Mouse (Mus musculus) bone marrow, adult 2 months (tissue): ENCODE results near the gene Tmem63a. TPM values are rescaled to one million over a fixed set of nuclear protein-coding genes. Genes with fewer than 3 reads are reported as not detected.

ENCODE experiments used
- H3K27ac ChIP-seq: fragments of 200-500 bp; 2 replicates; pipeline ENCODE4 v1.5.1; 2012; ENCODE audit warnings: low read depth, mild to moderate bottlenecking, control low read depth, inconsistent platforms, low read length; ENCODE audit not compliant: control insufficient read depth, poor library complexity, insufficient read depth
- H3K4me1 ChIP-seq: fragments of 200-500 bp; 2 replicates; pipeline ENCODE4 v1.6.1; 2011; ENCODE audit warnings: low read length; ENCODE audit not compliant: control insufficient read depth, insufficient read depth
- H3K4me3 ChIP-seq: fragments of 200-500 bp; replicated peaks from 2 replicates; pipeline ENCODE3; 2011; ENCODE audit warnings: mild to moderate bottlenecking, low read depth, low read length, control low read depth; ENCODE audit not compliant: control insufficient read depth
- CTCF ChIP-seq: fragments of 200-500 bp; IDR thresholded peaks from 2 replicates; pipeline ENCODE4 v1.5.1; 2011; ENCODE audit warnings: low read length, control low read depth; ENCODE audit not compliant: control insufficient read depth, insufficient read depth
- POLR2A ChIP-seq: fragments of 200-500 bp; IDR thresholded peaks from 2 replicates; pipeline ENCODE4 v1.6.1; 2011; ENCODE audit warnings: low read depth, mild to moderate bottlenecking, control low read depth, low read length, borderline replicate concordance; ENCODE audit not compliant: control insufficient read depth
- WGBS: fragments of 180-500 bp; shearing (Covaris S2); methylation state at CpG from one replicate; pipeline ENCODE4 v1.1.7; 2018; 5-methylcytosine and 5-hydroxymethylcytosine counted together
- polyA plus RNA-seq: library from polyadenylated mRNA; stranded (reverse); fragments of >200 nt; gene quantifications from 2 replicates; pipeline ENCODE4 v1.2.4, GENCODE M21; 2011; ENCODE audit warnings: low replicate concordance; ENCODE audit not compliant: missing spikeins, insufficient read depth, insufficient read length

The Tmem63a gene
- polyA plus RNA-seq, 1 experiment: 32.8 TPM

DNA sequence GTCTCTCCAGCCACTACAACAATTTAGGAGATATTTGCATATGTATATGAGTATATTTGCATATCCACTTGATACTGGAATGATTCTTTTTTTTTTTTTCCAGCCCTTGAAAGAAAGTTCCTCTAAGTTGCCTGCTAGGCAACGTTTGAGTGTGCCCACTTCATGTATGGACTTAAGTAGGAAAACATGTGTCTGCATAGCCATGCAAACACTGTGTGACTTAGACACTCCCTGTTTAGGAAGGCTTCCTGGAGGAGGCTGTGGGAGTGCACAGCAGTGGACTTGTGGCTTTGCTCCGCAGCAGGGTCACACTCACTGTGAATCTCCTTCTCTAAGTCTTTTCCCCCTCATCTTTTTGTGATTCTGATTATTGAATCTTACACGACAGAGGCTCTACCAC is 16.7 kb downstream of the Tmem63a start:
- Histone ChIP-seq H3K4me3 (no peak overlapping the region), H3K27ac (no peak overlapping the region), H3K4me1 (no peaks in the 10 kb centered on the region)
- TF ChIP-seq POLR2A (no peak), CTCF (no peak)
- WGBS: 77% methylated on average over 3 of the region's 3 CpGs

DNA sequence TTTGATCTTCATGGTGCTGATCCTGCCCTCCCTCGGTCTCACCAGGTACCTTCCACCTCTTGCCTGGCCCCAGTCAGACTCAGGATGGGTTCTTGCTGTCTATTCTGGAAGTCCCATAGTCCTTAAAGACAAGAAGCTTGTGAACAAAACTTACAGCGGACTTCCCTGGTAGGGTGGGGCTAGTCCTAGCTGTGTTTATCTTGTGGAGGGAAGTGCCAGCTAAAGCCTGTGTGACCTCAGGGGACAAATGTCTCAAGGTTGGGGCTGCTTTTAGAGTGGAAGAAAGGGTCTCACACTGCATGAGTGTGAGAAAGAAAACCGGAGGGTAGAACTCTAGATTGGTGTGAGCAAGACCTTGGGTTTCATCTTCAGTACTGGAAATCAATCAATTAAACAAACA is 23.6 kb downstream of the Tmem63a start:
- 81% methylated on average over 3 of the region's 3 CpGs for WGBS
- no peak for TF ChIP-seq CTCF
- no peak for TF ChIP-seq POLR2A
- H3K4me3 ChIP-seq: no peak overlapping the region

DNA sequence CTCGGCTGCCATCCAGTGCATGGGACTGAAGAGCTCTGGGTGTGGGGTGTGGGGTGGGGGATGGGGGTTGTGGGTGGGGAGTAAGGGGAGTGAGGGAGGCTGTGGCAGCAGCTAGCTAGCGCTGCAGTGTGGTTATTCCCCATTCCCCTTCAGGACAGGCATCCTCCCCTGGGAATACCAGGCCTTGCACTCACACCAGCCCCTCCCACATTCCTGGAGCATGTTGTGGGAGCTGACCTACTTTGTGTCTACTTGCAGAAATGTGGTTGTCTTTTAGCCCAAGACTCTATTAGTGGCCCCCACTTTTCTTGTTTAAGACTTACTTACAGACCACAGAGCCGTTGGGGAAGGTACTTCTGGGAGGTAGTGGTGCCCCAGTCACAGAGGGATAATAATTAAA is 24.4 kb downstream of the Tmem63a start:
- Histone ChIP-seq H3K4me3 (no peak overlapping the region), H3K27ac (no peak overlapping the region), H3K4me1 (no peaks in the 10 kb centered on the region)
- 83% methylated on average over 3 of the region's 3 CpGs for WGBS
- TF ChIP-seq POLR2A (no peak), CTCF (no peak)

More for the DNA sequence above, 23.6 kb downstream of the Tmem63a start:
- Histone ChIP-seq H3K4me1 (no peaks in the 10 kb centered on the region), H3K27ac (no peak overlapping the region)

DNA sequence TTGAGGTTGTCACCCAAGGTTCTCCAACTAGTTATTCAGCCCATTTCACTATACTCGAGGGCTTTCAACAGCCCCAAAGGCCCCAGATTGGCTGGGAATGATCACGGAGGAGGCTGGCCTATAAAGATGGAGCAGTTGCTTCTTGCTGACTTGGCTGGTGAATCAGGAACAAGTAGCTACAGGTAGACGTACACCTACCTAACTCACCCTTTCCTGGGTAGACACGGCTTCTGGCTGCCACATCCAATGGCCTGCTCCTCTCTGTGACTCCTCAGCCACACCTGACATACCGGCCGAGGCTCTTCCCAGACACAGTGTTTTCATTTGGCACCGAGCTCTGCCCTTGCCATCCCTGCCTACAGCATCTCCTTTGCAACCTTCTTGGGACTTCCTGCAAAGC is 25.1 kb downstream of the Tmem63a start:
- no peak overlapping the region for H3K27ac ChIP-seq
- H3K4me3 ChIP-seq: no peak overlapping the region
- no peaks in the 10 kb centered on the region for H3K4me1 ChIP-seq
- TF ChIP-seq CTCF: no peak
- no peak for TF ChIP-seq POLR2A
- 90% methylated on average over 7 of the region's 7 CpGs for WGBS

DNA sequence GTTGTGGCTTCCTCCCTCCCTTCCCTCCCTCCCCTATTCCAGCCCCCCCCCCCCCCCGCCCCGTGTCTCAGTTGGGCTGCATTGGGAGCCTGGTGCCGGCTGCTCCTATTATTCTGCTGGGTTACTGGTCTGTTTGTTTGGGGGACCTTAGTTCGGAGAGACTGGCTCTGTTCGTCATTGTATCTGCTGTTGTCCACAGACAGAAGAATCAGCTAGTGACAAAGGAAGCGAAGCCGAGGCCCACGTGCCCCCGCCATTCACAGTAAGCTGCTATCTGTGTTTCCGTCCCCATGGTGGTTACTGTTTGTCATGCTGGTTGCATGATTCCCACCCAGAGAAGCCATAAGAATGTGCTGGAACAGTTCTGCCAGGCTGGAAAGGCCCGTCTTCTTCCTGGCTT is 30.8 kb downstream of the Tmem63a start:
- WGBS: 85% methylated on average over 11 of the region's 11 CpGs
- Histone ChIP-seq H3K4me1 (no peaks in the 10 kb centered on the region; the same call in 1 of the 2 replicates), H3K4me3 (no peak overlapping the region), H3K27ac (no peak overlapping the region)
- no peak for TF ChIP-seq CTCF
- no peak for TF ChIP-seq POLR2A

DNA sequence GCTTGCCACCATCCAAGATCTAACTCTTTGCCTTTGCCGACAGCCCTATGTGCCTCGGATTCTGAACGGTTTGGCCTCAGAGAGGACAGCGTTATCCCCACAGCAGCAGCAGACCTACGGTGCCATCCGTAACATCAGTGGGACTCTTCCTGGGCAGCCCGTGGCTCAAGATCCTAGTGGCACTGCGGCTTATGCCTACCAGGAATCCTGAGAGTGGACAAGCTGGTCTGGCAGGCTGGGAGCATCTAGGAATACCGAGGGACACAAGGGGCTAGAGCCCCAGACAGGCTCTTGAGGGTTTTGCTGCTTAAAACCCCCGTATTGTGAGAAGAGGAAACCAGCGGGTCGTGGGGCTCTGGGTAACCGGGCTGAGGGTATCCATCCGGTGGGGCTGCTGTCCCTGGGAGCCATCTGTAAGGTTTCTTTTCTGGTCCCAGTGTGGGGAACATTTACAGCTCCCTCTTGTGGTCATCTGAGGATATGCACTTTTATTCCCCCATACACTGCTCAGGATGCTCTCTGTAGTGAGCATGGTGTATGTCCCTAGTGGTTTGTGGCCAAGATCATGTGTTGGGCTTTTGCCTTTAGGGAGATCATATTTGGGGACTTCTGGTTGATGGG is 32.1 kb downstream of the Tmem63a start:
- H3K4me1 ChIP-seq: no peaks in the 10 kb centered on the region; the same call in 1 of the 2 replicates
- no peak overlapping the region for H3K27ac ChIP-seq
- TF ChIP-seq POLR2A (no peak), CTCF (peak; percentile 37)
- WGBS: 62% methylated on average over 14 of the region's 14 CpGs
- H3K4me3 ChIP-seq: no peak overlapping the region

DNA sequence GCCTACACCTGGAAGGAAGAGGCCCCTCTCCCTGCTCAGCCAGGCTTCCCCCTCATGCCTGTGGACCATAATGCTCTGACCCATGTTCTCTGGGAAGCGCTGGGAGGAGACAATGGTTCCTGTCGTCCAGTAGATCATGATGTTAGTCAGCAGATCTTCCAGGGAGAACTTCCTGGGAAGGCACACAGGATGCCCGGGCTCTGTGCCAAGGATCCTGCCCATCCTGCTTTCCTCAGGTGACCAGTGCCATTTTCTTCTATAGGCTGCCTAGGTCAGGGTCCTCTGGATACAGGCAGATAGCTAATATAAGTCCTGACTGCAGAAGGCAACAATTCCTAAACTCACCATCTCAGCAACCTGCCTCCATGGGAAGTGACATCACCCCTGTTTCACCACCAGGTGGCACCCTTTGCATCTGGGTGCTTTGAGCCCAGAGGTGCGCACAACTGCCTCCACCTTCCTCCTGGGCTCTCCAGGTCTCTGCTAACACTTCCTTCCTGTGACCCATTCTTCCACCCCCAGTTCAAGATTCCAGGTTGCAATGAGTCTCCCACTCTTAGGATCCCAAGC is 34.1 kb downstream of the Tmem63a start:
- no peak overlapping the region for H3K27ac ChIP-seq
- TF ChIP-seq POLR2A (no peak), CTCF (peak; percentile 93)
- H3K4me1 ChIP-seq: no peaks in the 10 kb centered on the region; the same call in 1 of the 2 replicates
- H3K4me3 ChIP-seq: no peak overlapping the region
- 65% methylated on average over 4 of the region's 4 CpGs for WGBS

DNA sequence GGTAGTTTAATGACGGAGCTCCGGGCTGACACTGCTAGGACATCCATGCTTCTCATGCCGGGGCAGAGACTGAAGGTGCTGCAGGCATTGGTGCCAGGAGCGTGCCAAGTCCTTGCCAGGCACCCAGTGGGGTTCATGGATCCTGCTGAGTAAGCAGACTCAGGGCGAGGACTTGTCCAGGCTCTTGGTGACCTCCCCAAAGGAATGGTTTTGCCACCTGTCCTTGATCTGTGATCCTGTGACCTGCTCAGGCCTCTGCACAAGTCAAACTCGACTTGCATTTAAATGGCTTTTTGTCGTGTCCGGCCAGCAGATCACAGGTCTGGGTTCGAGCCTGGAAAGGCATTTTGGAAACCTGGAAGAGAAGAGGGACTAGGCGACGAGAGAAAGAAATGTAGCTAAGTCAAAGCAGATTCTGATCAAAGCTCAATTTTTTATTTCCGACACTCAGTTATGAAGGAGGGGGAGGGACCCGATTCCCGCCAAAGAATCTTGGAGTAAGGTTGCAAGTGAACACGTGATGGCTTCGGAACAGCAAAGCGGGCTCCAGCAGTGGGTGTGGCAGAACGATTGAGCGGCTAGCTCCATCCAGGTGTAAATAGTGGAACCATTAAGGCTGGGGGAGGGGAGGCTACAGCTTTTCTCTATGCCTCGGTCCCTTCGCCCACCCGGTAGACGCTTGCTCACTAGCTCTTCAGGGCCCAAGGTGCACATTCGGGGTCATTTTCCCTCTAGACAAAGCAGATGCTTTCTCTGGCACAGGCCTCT is 37.5 kb downstream of the Tmem63a start:
- Histone ChIP-seq H3K4me1 (no peaks in the 10 kb centered on the region), H3K4me3 (no peak overlapping the region), H3K27ac (no peak overlapping the region)
- no peak for TF ChIP-seq CTCF
- no peak for TF ChIP-seq POLR2A
- 84% methylated on average over 24 of the region's 24 CpGs for WGBS
